Mouse (Mus musculus) stomach, embryonic 15.5 days (tissue): ENCODE measurements around the gene Tbc1d15. TPM values are rescaled to one million over a fixed set of nuclear protein-coding genes. Genes with fewer than 3 reads are reported as not detected.
A peak's percentile ranks its signal among the peaks of the same experiment; 100 is the strongest.

Source experiments
- ATAC-seq: fragments of 200-750 bp; cut with Nextera tagmentation; 2 replicates; pipeline ENCODE4 v1.8.0; 2017; ENCODE audit warnings: low read depth, moderate number of reproducible peaks, moderate TSS enrichment; ENCODE audit not compliant: insufficient read depth, low FRiP score
- H3K27ac ChIP-seq: fragments of 300-500 bp; sonication (generic); 2 replicates; pipeline ENCODE4 v1.5.1; 2015; ENCODE audit warnings: mild to moderate bottlenecking, inconsistent platforms
- H3K27me3 ChIP-seq: fragments of 300-500 bp; sonication (generic); replicated peaks from 2 replicates; pipeline ENCODE4 v1.6.1; 2015; ENCODE audit warnings: inconsistent platforms
- H3K36me3 ChIP-seq: fragments of 300-500 bp; sonication (generic); 2 replicates; pipeline ENCODE4 v1.6.1; 2015; ENCODE audit warnings: inconsistent platforms
- H3K4me1 ChIP-seq: fragments of 300-500 bp; sonication (generic); 2 replicates; pipeline ENCODE4 v1.6.1; 2015; ENCODE audit warnings: inconsistent platforms
- H3K4me2 ChIP-seq: fragments of 300-500 bp; sonication (generic); 2 replicates; pipeline ENCODE4 v1.6.1; 2015; ENCODE audit warnings: mild to moderate bottlenecking, inconsistent platforms
- H3K4me3 ChIP-seq: fragments of 300-500 bp; sonication (generic); replicated peaks from 2 replicates; pipeline ENCODE4 v1.5.1; 2015; ENCODE audit warnings: inconsistent platforms
- H3K9ac ChIP-seq: fragments of 300-500 bp; sonication (generic); 2 replicates; pipeline ENCODE4 v1.6.1; 2015; ENCODE audit warnings: inconsistent platforms
- H3K9me3 ChIP-seq: fragments of 300-500 bp; sonication (generic); 2 replicates; pipeline ENCODE4 v1.6.1; 2016; ENCODE audit warnings: inconsistent platforms
- WGBS: fragments of 180-500 bp; shearing (Covaris S2); methylation state at CpG from one replicate; pipeline ENCODE4 v1.1.7; 2015; 5-methylcytosine and 5-hydroxymethylcytosine counted together
- polyA plus RNA-seq: library from polyadenylated mRNA; unstranded; fragments of >200 nt; fragmentation: Nextera tagmentation; extraction: Ambion mirVana; gene quantifications from 2 replicates; pipeline ENCODE4 v1.2.1, GENCODE M21; 2015

The Tbc1d15 gene
- polyA plus RNA-seq, 1 experiment from 2014 or later, result 65.2 TPM

GRCm38 (mm10) chr10:115237931-115238330, 13.3 kb downstream of the Tbc1d15 start:
- no peak for ATAC-seq
- WGBS, result 75% methylated on average over 4 of the region's 4 CpGs

GRCm38 (mm10) chr10:115236733-115237132, 14.5 kb downstream of the Tbc1d15 start:
- Histone ChIP-seq H3K27ac (no peak overlapping the region), H3K9ac (no peak overlapping the region), H3K27me3 (no peaks in the 10 kb centered on the region), H3K36me3 (peaks cover 17% of the 10 kb centered on the region), H3K4me2 (no peak overlapping the region), H3K4me3 (no peak overlapping the region), H3K9me3 (no peaks in the 10 kb centered on the region), H3K4me1 (no peaks in the 10 kb centered on the region)
- ATAC-seq, result no peak
- WGBS, result 76% methylated on average over 4 of the region's 4 CpGs

More at GRCm38 (mm10) chr10:115237931-115238330, 13.3 kb downstream of the Tbc1d15 start:
- Histone ChIP-seq H3K27me3 (no peaks in the 10 kb centered on the region), H3K4me1 (no peaks in the 10 kb centered on the region), H3K9me3 (no peaks in the 10 kb centered on the region), H3K4me3 (no peak overlapping the region), H3K9ac (no peak overlapping the region), H3K27ac (no peak overlapping the region), H3K4me2 (no peak overlapping the region), H3K36me3 (peaks cover 17% of the 10 kb centered on the region)

- Histone ChIP-seq H3K36me3 (peaks cover 19% of the 10 kb centered on the region), H3K27me3 (no peaks in the 10 kb centered on the region), H3K9ac (no peak overlapping the region), H3K9me3 (no peaks in the 10 kb centered on the region), H3K4me1 (no peaks in the 10 kb centered on the region), H3K4me2 (no peak overlapping the region), H3K27ac (no peak overlapping the region), H3K4me3 (no peak overlapping the region)
- 90% methylated on average over 9 of the region's 9 CpGs for WGBS
- no peak; the same call in 1 of the 2 replicates for ATAC-seq
These were observed 15.8 kb downstream of the Tbc1d15 start for GRCm38 (mm10) chr10:115235501-115235900.

- Histone ChIP-seq H3K4me2 (no peak overlapping the region), H3K36me3 (peaks cover 13% of the 10 kb centered on the region; the same call in 1 of the 2 replicates), H3K27me3 (no peaks in the 10 kb centered on the region), H3K27ac (no peak overlapping the region), H3K9ac (no peak overlapping the region), H3K4me3 (no peak overlapping the region), H3K4me1 (no peaks in the 10 kb centered on the region), H3K9me3 (no peaks in the 10 kb centered on the region)
- ATAC-seq, result no peak
- 80% methylated on average over 3 of the region's 3 CpGs for WGBS
These were observed 17.5 kb downstream of the Tbc1d15 start for GRCm38 (mm10) chr10:115233798-115234197.

DNA sequence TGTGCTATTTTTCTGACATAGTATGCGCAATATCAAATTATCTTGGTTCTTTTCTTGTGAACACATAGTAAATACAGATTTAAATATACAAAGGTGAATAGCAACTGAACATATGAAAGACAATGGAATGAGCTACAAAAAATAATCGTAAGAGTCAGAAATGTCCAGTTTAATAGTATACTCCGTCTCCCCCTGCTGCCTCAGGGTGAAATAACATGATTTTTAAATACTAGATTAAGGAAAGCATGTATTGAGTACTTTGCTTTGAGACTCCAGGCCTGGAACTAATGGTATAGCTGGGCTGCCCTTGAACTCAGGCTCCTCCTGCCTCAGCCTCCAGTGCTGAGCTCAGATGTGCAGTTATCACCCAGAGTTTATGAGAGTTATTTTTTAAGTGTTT, 18.8 kb downstream of the Tbc1d15 start:
- H3K9ac ChIP-seq, result no peak overlapping the region
- no peaks in the 10 kb centered on the region for H3K9me3 ChIP-seq
- no peak overlapping the region for H3K4me3 ChIP-seq
- no peak overlapping the region for H3K27ac ChIP-seq
- no peaks in the 10 kb centered on the region for H3K27me3 ChIP-seq
- no peak for ATAC-seq
- no peak overlapping the region for H3K4me2 ChIP-seq
- 0 out of 2 replicates have a peak, but pooled peaks cover 3% of the 10 kb centered on the region for H3K36me3 ChIP-seq
- no peaks in the 10 kb centered on the region for H3K4me1 ChIP-seq
- WGBS, result 88% methylated on average over 3 of the region's 3 CpGs

- WGBS, result 86% methylated on average over 9 of the region's 9 CpGs
- H3K27ac ChIP-seq, result no peak overlapping the region
These were observed 22.2 kb downstream of the Tbc1d15 start for GRCm38 (mm10) chr10:115229023-115229422.

DNA sequence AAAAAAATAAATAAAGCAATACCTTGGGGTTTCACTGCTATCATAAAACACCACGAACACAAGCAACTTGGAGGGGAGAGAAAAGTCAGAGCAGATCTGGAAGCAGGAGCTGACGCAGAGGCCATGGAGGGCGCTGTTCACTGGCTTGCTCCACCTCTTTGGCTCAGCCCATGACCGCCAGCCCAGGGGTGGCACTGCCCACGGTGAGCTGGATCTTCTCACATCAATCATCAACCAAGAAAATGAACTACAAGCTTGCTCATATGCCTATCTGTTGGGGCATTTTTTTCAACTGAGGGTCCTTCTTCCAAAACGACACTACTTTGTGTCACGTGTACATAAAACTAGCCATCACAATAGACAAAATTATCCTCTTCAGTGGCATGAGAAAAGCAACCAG, 24.7 kb downstream of the Tbc1d15 start:
- no peak overlapping the region for H3K27ac ChIP-seq
- no peaks in the 10 kb centered on the region for H3K9me3 ChIP-seq
- no peak overlapping the region for H3K4me2 ChIP-seq
- 91% methylated on average over 7 of the region's 7 CpGs for WGBS
- no peak overlapping the region for H3K4me3 ChIP-seq
- peaks cover 6% of the 10 kb centered on the region; the same call in 1 of the 2 replicates for H3K36me3 ChIP-seq
- H3K9ac ChIP-seq, result no peak overlapping the region
- H3K27me3 ChIP-seq, result no peaks in the 10 kb centered on the region
- H3K4me1 ChIP-seq, result no peaks in the 10 kb centered on the region
- ATAC-seq, result no peak

More at GRCm38 (mm10) chr10:115229023-115229422, 22.2 kb downstream of the Tbc1d15 start:
- Histone ChIP-seq H3K36me3 (peaks cover 6% of the 10 kb centered on the region; the same call in 1 of the 2 replicates), H3K4me2 (no peak overlapping the region), H3K4me1 (no peaks in the 10 kb centered on the region), H3K9me3 (no peaks in the 10 kb centered on the region), H3K27me3 (no peaks in the 10 kb centered on the region), H3K4me3 (no peak overlapping the region), H3K9ac (no peak overlapping the region)
- ATAC-seq, result no peak

DNA sequence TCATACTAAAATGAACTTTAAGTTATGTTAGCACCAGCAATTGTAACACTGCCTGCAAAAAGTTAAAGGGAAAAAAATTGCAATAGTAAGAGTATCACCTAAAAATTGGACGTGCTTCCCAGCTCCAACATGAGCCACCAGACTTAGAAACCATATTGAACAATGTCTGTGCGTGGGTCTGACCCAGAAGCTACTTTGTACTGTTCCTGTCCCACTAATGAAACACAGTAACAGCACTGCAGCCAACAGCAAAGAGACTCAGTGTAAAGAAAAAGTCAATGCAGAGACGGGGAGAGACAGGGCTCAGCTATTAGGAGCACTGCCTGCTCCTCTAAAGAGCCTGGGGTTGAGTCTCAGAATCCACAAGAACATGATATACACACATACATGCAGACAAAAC, 27.4 kb downstream of the Tbc1d15 start:
- Histone ChIP-seq H3K27ac (no peak overlapping the region), H3K4me2 (no peak overlapping the region), H3K4me1 (no peaks in the 10 kb centered on the region), H3K36me3 (peaks cover 13% of the 10 kb centered on the region; the same call in 1 of the 2 replicates), H3K9ac (no peak overlapping the region), H3K27me3 (no peaks in the 10 kb centered on the region), H3K9me3 (no peaks in the 10 kb centered on the region), H3K4me3 (no peak overlapping the region)
- WGBS, result 91% methylated on average over 3 of the region's 3 CpGs
- ATAC-seq, result no peak

GRCm38 (mm10) chr10:115212916-115213580, 38.2 kb downstream of the Tbc1d15 start:
- no peak for ATAC-seq
- H3K36me3 ChIP-seq, result peaks cover 19% of the 10 kb centered on the region; the same call in 1 of the 2 replicates
- H3K4me1 ChIP-seq, result no peaks in the 10 kb centered on the region
- H3K27ac ChIP-seq, result no peak overlapping the region
- no peak overlapping the region for H3K4me2 ChIP-seq
- no peak overlapping the region for H3K9ac ChIP-seq
- WGBS, result 95% methylated on average over 11 of the region's 11 CpGs
- H3K4me3 ChIP-seq, result no peak overlapping the region
- H3K27me3 ChIP-seq, result no peaks in the 10 kb centered on the region
- no peaks in the 10 kb centered on the region for H3K9me3 ChIP-seq

DNA sequence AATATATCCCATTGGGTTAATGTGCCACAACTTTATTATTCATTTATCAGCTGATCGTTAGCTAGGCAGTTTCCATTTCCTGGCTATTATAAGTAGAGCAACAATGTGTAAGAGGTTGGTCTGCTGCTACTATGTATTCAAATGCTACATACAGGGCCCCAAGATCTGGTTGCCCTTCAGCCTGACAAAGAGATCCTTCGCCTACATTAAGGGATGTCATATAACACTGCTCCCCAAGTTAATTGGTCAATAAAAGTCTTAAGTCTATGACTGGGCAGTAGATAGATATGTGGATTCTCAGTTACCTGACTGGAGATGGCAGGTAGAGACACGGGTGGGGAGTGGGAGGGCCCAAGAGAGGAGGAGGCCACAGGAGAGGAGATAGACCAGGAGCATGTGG, 45.4 kb downstream of the Tbc1d15 start:
- H3K27ac ChIP-seq, result no peak overlapping the region
- H3K4me2 ChIP-seq, result no peak overlapping the region
- no peaks in the 10 kb centered on the region for H3K9me3 ChIP-seq
- 78% methylated on average over 3 of the region's 3 CpGs for WGBS
- no peaks in the 10 kb centered on the region for H3K4me1 ChIP-seq
- H3K4me3 ChIP-seq, result no peak overlapping the region
- ATAC-seq, result no peak; the same call in 1 of the 2 replicates
- no peaks in the 10 kb centered on the region for H3K27me3 ChIP-seq
- H3K9ac ChIP-seq, result no peak overlapping the region
- H3K36me3 ChIP-seq, result 0 out of 2 replicates have a peak, but pooled peaks cover 6% of the 10 kb centered on the region

- Histone ChIP-seq H3K4me3 (no peak overlapping the region), H3K36me3 (0 out of 2 replicates have a peak, but pooled peaks cover 4% of the 10 kb centered on the region), H3K9me3 (no peaks in the 10 kb centered on the region), H3K27ac (no peak overlapping the region), H3K4me2 (no peak overlapping the region), H3K27me3 (no peaks in the 10 kb centered on the region), H3K9ac (no peak overlapping the region), H3K4me1 (no peaks in the 10 kb centered on the region)
- 61% methylated on average over 1 of the region's 1 CpGs for WGBS
- peak; percentile 60; the same call in 1 of the 2 replicates for ATAC-seq
These were observed 46.0 kb downstream of the Tbc1d15 start for GRCm38 (mm10) chr10:115205284-115205683.

GRCm38 (mm10) chr10:115191214-115191613, 60.1 kb downstream of the Tbc1d15 start:
- ATAC-seq, result no peak
- Histone ChIP-seq H3K36me3 (no peaks in the 10 kb centered on the region), H3K4me2 (no peak overlapping the region), H3K9me3 (no peaks in the 10 kb centered on the region), H3K27me3 (no peaks in the 10 kb centered on the region), H3K4me3 (no peak overlapping the region), H3K9ac (no peak overlapping the region), H3K27ac (no peak overlapping the region), H3K4me1 (no peaks in the 10 kb centered on the region)
- 81% methylated on average over 7 of the region's 7 CpGs for WGBS
